ENCODE assay signal across 24 mouse cellular contexts in the genomic region with DNA sequence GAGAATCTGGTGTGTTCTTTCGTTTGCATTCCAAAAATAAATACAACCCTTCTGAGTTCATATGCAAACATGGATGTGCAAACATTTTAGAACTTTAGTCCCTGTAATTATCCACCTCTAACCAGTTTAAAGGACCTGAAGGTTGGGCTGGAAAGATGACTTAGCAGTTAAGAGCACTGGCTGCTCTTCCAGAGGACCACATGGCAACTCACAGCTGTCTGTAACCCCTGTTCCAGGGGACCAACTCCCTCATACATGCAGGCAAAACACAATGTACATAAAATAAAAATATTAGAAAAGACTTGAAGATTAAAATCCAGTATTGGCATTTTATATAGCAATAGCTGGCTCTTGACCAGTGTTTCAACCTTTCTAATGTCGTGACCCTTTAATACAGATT. TPM values are rescaled to one million over a fixed set of nuclear protein-coding genes. Genes with fewer than 3 reads are reported as not detected.
DNase-seq lines count a peak whose midpoint lies in the region; ATAC-seq and TF ChIP-seq lines count a peak whose summit lies in the region.
"Had no signal": no experiment of that assay in that cellular context is flagged by ENCODE, and none has a peak within 500 bp of the region (broad histone marks: within the 10 kb centered on the region; RNA-seq: fewer than 3 reads in every experiment).

No protein-coding gene starts in this region.

- H3K9me3 ChIP-seq in embryonic facial prominence, embryonic 13.5 days, result no peaks in the 10 kb centered on the region
- no peaks in the 10 kb centered on the region for H3K9me3 ChIP-seq in embryonic facial prominence, embryonic 10.5 days
- H3K9me3 ChIP-seq in hindbrain, embryonic 13.5 days, result no peaks in the 10 kb centered on the region
- no peaks in the 10 kb centered on the region for H3K9me3 ChIP-seq in hindbrain, postnatal 0 days (ENCODE audit: low read length)
- H3K9me3 ChIP-seq in megakaryocyte, embryonic 14.5 days, result no peaks in the 10 kb centered on the region
- H3K9me3 ChIP-seq: forebrain, embryonic 12.5 days; G1E; hindbrain, embryonic 10.5 days; midbrain, embryonic 10.5 days; neural tube, embryonic 12.5 days had no signal

- TF ChIP-seq POLR2A in thymus, adult 2 months (IDR thresholded peaks at IDR 0.05; ENCODE audit: control insufficient read depth, extremely low read depth, insufficient read depth, low read length, poor library complexity), result no peak

- ATAC-seq in embryonic facial prominence, embryonic 13.5 days (ENCODE audit: insufficient number of reproducible peaks, insufficient read depth, low FRiP score, low TSS enrichment, low read depth), result no peak
- ATAC-seq in hindbrain, embryonic 13.5 days (ENCODE audit: low FRiP score), result no peak
- ATAC-seq in hindbrain, postnatal 0 days, result no peak
- ATAC-seq in megakaryocyte, adult 5-6 weeks (ENCODE audit: poor library complexity, severe bottlenecking), result no peak

- DNase-seq in embryonic facial prominence, embryonic 10.5 days (ENCODE audit: low spot score), result no peak
- DNase-seq in hindbrain, postnatal 0 days (ENCODE audit: low spot score), result no peak
- DNase-seq in left cerebral cortex, postnatal 36 days (ENCODE audit: low spot score in 2 of 2), result no peak
- no peak for DNase-seq in thymus, adult 2 months
- DNase-seq: cerebellum, postnatal 25 days; gastrocnemius, postnatal 25 days; kidney, adult 2 months; kidney, postnatal 14 days; layer of hippocampus, postnatal 36 days; lung, postnatal 14 days; thymus, postnatal 14 days had no signal

- H3K4me2 ChIP-seq in embryonic facial prominence, embryonic 13.5 days, result peak overlapping the region; percentile 97; the same call in 1 of the 2 replicates
- H3K4me2 ChIP-seq in hindbrain, embryonic 13.5 days, result no peak overlapping the region
- H3K4me2 ChIP-seq in hindbrain, postnatal 0 days (ENCODE audit: low read depth, low read length), result no peak overlapping the region

- H3K4me1 ChIP-seq in embryonic facial prominence, embryonic 13.5 days, result peaks cover 18% of the 10 kb centered on the region
- peaks cover 21% of the 10 kb centered on the region for H3K4me1 ChIP-seq in embryonic facial prominence, embryonic 10.5 days
- H3K4me1 ChIP-seq in hindbrain, embryonic 13.5 days (replicated peaks), result peaks cover 21% of the 10 kb centered on the region
- peaks cover 9% of the 10 kb centered on the region; the same call in 1 of the 2 replicates for H3K4me1 ChIP-seq in hindbrain, postnatal 0 days (ENCODE audit: insufficient read depth, low read length)
- H3K4me1 ChIP-seq in megakaryocyte, embryonic 14.5 days, result peaks cover 42% of the 10 kb centered on the region
- peaks cover 13% of the 10 kb centered on the region for H3K4me1 ChIP-seq in thymus, adult 2 months (replicated peaks; ENCODE audit: control insufficient read depth, insufficient read depth, low read length)

- no peak overlapping the region for H3K4me3 ChIP-seq in embryonic facial prominence, embryonic 13.5 days
- H3K4me3 ChIP-seq in embryonic facial prominence, embryonic 10.5 days, result no peak overlapping the region
- H3K4me3 ChIP-seq in hindbrain, embryonic 13.5 days, result no peak overlapping the region
- H3K4me3 ChIP-seq in hindbrain, postnatal 0 days (ENCODE audit: low read length), result no peak overlapping the region
- H3K4me3 ChIP-seq in megakaryocyte, embryonic 14.5 days (replicated peaks), result peak overlapping the region; percentile 56
- H3K4me3 ChIP-seq in thymus, adult 2 months (ENCODE audit: control insufficient read depth, insufficient read depth, low read length), result no peak overlapping the region

- WGBS in embryonic facial prominence, embryonic 13.5 days, result 89% methylated on average over 2 of the region's 2 CpGs
- 91% methylated on average over 2 of the region's 2 CpGs for WGBS in embryonic facial prominence, embryonic 10.5 days
- WGBS in hindbrain, embryonic 13.5 days, result 87% methylated on average over 2 of the region's 2 CpGs
- WGBS in hindbrain, postnatal 0 days, result 92% methylated on average over 2 of the region's 2 CpGs
- 91% methylated on average over 2 of the region's 2 CpGs for WGBS in thymus, adult 2 months

- H3K9ac ChIP-seq in embryonic facial prominence, embryonic 13.5 days, result no peak overlapping the region
- H3K9ac ChIP-seq in hindbrain, embryonic 13.5 days, result 0 out of 2 replicates have a peak overlapping the region, but pooled peaks have one; percentile 87
- H3K9ac ChIP-seq in hindbrain, postnatal 0 days (replicated peaks; ENCODE audit: low read length), result no peak overlapping the region
- H3K9ac ChIP-seq: liver, embryonic 14.5 days had no signal

- no peaks in the 10 kb centered on the region for H3K36me3 ChIP-seq in embryonic facial prominence, embryonic 13.5 days
- H3K36me3 ChIP-seq in embryonic facial prominence, embryonic 10.5 days (replicated peaks), result no peaks in the 10 kb centered on the region
- H3K36me3 ChIP-seq in hindbrain, embryonic 13.5 days, result no peaks in the 10 kb centered on the region
- no peaks in the 10 kb centered on the region for H3K36me3 ChIP-seq in hindbrain, postnatal 0 days (ENCODE audit: insufficient read depth, low read length)
- no peaks in the 10 kb centered on the region for H3K36me3 ChIP-seq in megakaryocyte, embryonic 14.5 days (replicated peaks; ENCODE audit: low read length)
- H3K36me3 ChIP-seq in thymus, adult 2 months (ENCODE audit: control insufficient read depth, insufficient read depth, low read length), result no peaks in the 10 kb centered on the region
- H3K36me3 ChIP-seq: forebrain, embryonic 12.5 days; G1E; hindbrain, embryonic 10.5 days; midbrain, embryonic 10.5 days; neural tube, embryonic 12.5 days had no signal

- intact Hi-C loops in left cerebral cortex, postnatal 36 days (cut with DNase I), result no loop called here

- no peaks in the 10 kb centered on the region for H3K27me3 ChIP-seq in embryonic facial prominence, embryonic 13.5 days
- no peaks in the 10 kb centered on the region for H3K27me3 ChIP-seq in embryonic facial prominence, embryonic 10.5 days (replicated peaks; ENCODE audit: low read depth, poor library complexity, severe bottlenecking)
- H3K27me3 ChIP-seq in hindbrain, embryonic 13.5 days, result no peaks in the 10 kb centered on the region
- no peaks in the 10 kb centered on the region for H3K27me3 ChIP-seq in hindbrain, postnatal 0 days (ENCODE audit: insufficient read depth, low read length)
- peaks cover 8% of the 10 kb centered on the region for H3K27me3 ChIP-seq in megakaryocyte, embryonic 14.5 days (replicated peaks)
- no peaks in the 10 kb centered on the region for H3K27me3 ChIP-seq in thymus, adult 2 months (ENCODE audit: control insufficient read depth, insufficient read depth, low read length)
- H3K27me3 ChIP-seq: neural tube, embryonic 12.5 days had no signal

- no peak overlapping the region for H3K27ac ChIP-seq in embryonic facial prominence, embryonic 13.5 days
- no peak overlapping the region for H3K27ac ChIP-seq in embryonic facial prominence, embryonic 10.5 days (replicated peaks)
- no peak overlapping the region for H3K27ac ChIP-seq in hindbrain, embryonic 13.5 days
- no peak overlapping the region for H3K27ac ChIP-seq in hindbrain, postnatal 0 days
- H3K27ac ChIP-seq in thymus, adult 2 months (ENCODE audit: control insufficient read depth, insufficient read depth, low read length), result no peak overlapping the region
- H3K27ac ChIP-seq: forebrain, embryonic 12.5 days; hindbrain, embryonic 10.5 days; layer of hippocampus, adult 2 months; liver, embryonic 14.5 days; neural tube, embryonic 12.5 days had no signal

- TF ChIP-seq CTCF in hindbrain, postnatal 0 days (IDR thresholded peaks at IDR 0.05; ENCODE audit: low read depth), result no peak
- no peak for TF ChIP-seq CTCF in thymus, adult 2 months (IDR thresholded peaks at IDR 0.05; ENCODE audit: borderline replicate concordance, control insufficient read depth, extremely low read depth, insufficient read depth, low read length, poor library complexity)

RNA-seq across cellular contexts. Expression of gene Atf3, which starts 7.9 kb away (rescaled TPM):
- polyA plus RNA-seq in embryonic facial prominence, embryonic 13.5 days (2015; fragmentation: Nextera tagmentation; extraction: Ambion mirVana), result 2.6 and 2.9 TPM in 2 replicates
- 1.5 and 2.1 TPM in 2 replicates for polyA plus RNA-seq in embryonic facial prominence, embryonic 10.5 days (2016; fragmentation: Nextera tagmentation; extraction: Ambion mirVana)
- polyA plus RNA-seq in hindbrain, embryonic 13.5 days (2015; fragmentation: Nextera tagmentation; extraction: Ambion mirVana), result 1.2 and 1.5 TPM in 2 replicates
- 1.6 and 1.8 TPM in 2 replicates for total RNA-seq in hindbrain, postnatal 0 days (2014; rRNA removed)
- 1.7 and 1.8 TPM in 2 replicates for polyA plus RNA-seq in hindbrain, postnatal 0 days (2015; fragmentation: Nextera tagmentation; extraction: Ambion mirVana)
- polyA plus RNA-seq in megakaryocyte, embryonic 14.5 days (2012; ENCODE audit: insufficient read depth, low replicate concordance), result 3.4 and 9.5 TPM in 2 replicates
- total RNA-seq in megakaryocyte, adult 5-6 weeks (2015), result 15.5 and 38.2 TPM in 2 replicates
- total RNA-seq in megakaryocyte, adult 5-6 weeks (2017), result 19.3 and 57.2 TPM in 2 replicates
- total RNA-seq in left cerebral cortex, postnatal 36 days (2021), result 1 to 10 TPM in 1 of 2 experiments, under 1 TPM in 1; 0.68 to 1.2 TPM
- polyA plus RNA-seq in thymus, adult 2 months (2012; rRNA removed), result 3.2 and 4.2 TPM in 2 replicates
- polyA plus RNA-seq: activated CD4-positive, CD25-positive, alpha-beta regulatory T cell, adult 4 months; CD4-positive, CD25-positive, alpha-beta regulatory T cell, adult 4 months; G1E had no signal
